16 mouse cellular contexts compared by ENCODE assay signal in genomic region chr2:52523056-52523715, GRCm38 (mm10).
"Had no signal": no experiment of that assay in that cellular context is flagged by ENCODE, and none has a peak within 500 bp of the region (broad histone marks: within the 10 kb centered on the region; RNA-seq: fewer than 3 reads in every experiment).

No protein-coding gene starts in this region.

- H3K4me2 ChIP-seq: lung, embryonic 14.5 days; midbrain, embryonic 12.5 days; neural tube, embryonic 12.5 days; stomach, embryonic 15.5 days had no signal

- H3K27me3 ChIP-seq: midbrain, embryonic 12.5 days; neural tube, embryonic 12.5 days; stomach, embryonic 15.5 days had no signal

- H3K9me3 ChIP-seq: limb, embryonic 10.5 days; midbrain, embryonic 12.5 days; neural tube, embryonic 12.5 days; stomach, embryonic 15.5 days had no signal

- H3K4me1 ChIP-seq: midbrain, embryonic 12.5 days; neural tube, embryonic 12.5 days; stomach, embryonic 15.5 days had no signal

- H3K27ac ChIP-seq: limb, embryonic 10.5 days; liver, embryonic 14.5 days; midbrain, embryonic 12.5 days; neural tube, embryonic 12.5 days; stomach, embryonic 15.5 days had no signal

- ATAC-seq: inflammation-experienced regulatory T-cells, adult 6 months; intestine, postnatal 0 days; midbrain, embryonic 16.5 days had no signal

- H3K9ac ChIP-seq: liver, embryonic 14.5 days; lung, embryonic 14.5 days; midbrain, embryonic 12.5 days; neural tube, embryonic 12.5 days; stomach, embryonic 15.5 days had no signal

- H3K36me3 ChIP-seq: limb, embryonic 10.5 days; midbrain, embryonic 12.5 days; neural tube, embryonic 12.5 days; stomach, embryonic 15.5 days had no signal

- H3K4me3 ChIP-seq: limb, embryonic 10.5 days; midbrain, embryonic 12.5 days; neural tube, embryonic 12.5 days; stomach, embryonic 15.5 days had no signal

- DNase-seq: kidney, adult 8-10 months; kidney, postnatal 36 days; layer of hippocampus, adult 9-11 months; lung, embryonic 14.5 days; right cerebral cortex, postnatal 4 days; spleen, adult 18-20 months; thymus, adult 2 months; thymus, postnatal 25 days had no signal
